Mouse (Mus musculus): ENCODE measurements around the gene Gm20425. TPM values are rescaled to one million over a fixed set of nuclear protein-coding genes. Genes with fewer than 3 reads are reported as not detected.

Gm20425 gene
- not detected in 2 replicates for polyA plus RNA-seq (2012; rRNA removed; ENCODE audit: low replicate concordance)

GRCm38 (mm10) chr9:103230151-103230951, at the start of gene Gm20425, which contains the start of gene Trf:
Gene Gm20425, minus strand, starts transcription at chr9:103230307.
Gene Trf, minus strand, starts transcription at chr9:103230444.

GRCm38 (mm10) chr9:103201561-103202260, 28.4 kb downstream of the Gm20425 start, which contains the start of gene Srprb:
Gene Srprb, minus strand, starts transcription at chr9:103202137.

Other genes starting within 250 kb of the Gm20425 start
- gene Slco2a1, start 241.6 kb downstream of the Gm20425 start, polyA plus RNA-seq (2012; rRNA removed; ENCODE audit: low replicate concordance): 29.5 and 46.0 TPM in 2 replicates
- gene Rab6b, start 118.5 kb downstream of the Gm20425 start, polyA plus RNA-seq (2012; rRNA removed; ENCODE audit: low replicate concordance): 2.4 and 8.3 TPM in 2 replicates
- gene Srprb, start 28.2 kb downstream of the Gm20425 start, polyA plus RNA-seq (2012; rRNA removed; ENCODE audit: low replicate concordance): 28.9 and 36.1 TPM in 2 replicates
- 25.7 and 76.1 TPM in 2 replicates for gene Trf, start 137 bp upstream of the Gm20425 start, polyA plus RNA-seq (2012; rRNA removed; ENCODE audit: low replicate concordance)
- not detected in 2 replicates for gene 1300017J02Rik, start 74.8 kb upstream of the Gm20425 start, polyA plus RNA-seq (2012; rRNA removed; ENCODE audit: low replicate concordance)
- 2.3 and 7.0 TPM in 2 replicates for gene Topbp1, start 74.9 kb upstream of the Gm20425 start, polyA plus RNA-seq (2012; rRNA removed; ENCODE audit: low replicate concordance)
- gene Cdv3, start 135.5 kb upstream of the Gm20425 start, polyA plus RNA-seq (2012; rRNA removed; ENCODE audit: low replicate concordance): 52.1 and 53.5 TPM in 2 replicates